Mouse (Mus musculus): ENCODE measurements around the gene Muc3a. TPM values are rescaled to one million over a fixed set of nuclear protein-coding genes. Genes with fewer than 3 reads are reported as not detected.

Gene Muc3a
- 0.52 TPM for polyA plus RNA-seq (2014; fragmentation: Illumina TruSeq; extraction: RNeasy Lipid Tissue Mini Kit (QIAGEN cat#74804); ENCODE audit: low read depth, low replicate concordance)

DNA sequence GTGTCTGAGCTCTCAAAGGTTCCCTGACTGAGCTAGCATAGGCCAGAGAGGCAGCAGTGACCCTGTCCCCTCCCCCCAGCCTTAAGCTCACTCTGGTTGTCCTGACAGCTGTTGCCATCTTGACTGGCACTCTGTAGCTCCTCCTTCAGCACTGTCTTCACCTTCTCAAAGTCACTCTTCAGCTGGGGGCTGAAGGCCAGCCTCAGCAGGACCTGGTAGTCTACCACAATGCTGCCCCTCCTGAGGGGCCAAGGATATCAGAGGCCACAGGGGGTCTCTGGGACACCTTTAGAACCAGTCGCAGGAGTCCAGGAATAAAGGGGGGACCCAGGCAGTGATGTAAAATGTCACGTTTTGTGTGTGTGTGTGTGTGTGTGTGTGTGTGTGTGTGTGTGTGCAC, at the start of gene Muc3a:
Muc3a (minus strand) TSS at position 101 of the 400 bp plus-strand sequence.

Other genes starting within 250 kb of the Muc3a start
- 27.0 TPM for gene Cldn15, start 245.8 kb downstream of the Muc3a start, polyA plus RNA-seq (2014; fragmentation: Illumina TruSeq; extraction: RNeasy Lipid Tissue Mini Kit (QIAGEN cat#74804); ENCODE audit: low read depth, low replicate concordance)
- 48.1 TPM for gene Plod3, start 225.4 kb downstream of the Muc3a start, polyA plus RNA-seq (2014; fragmentation: Illumina TruSeq; extraction: RNeasy Lipid Tissue Mini Kit (QIAGEN cat#74804); ENCODE audit: low read depth, low replicate concordance)
- gene Znhit1, start 224.4 kb downstream of the Muc3a start, polyA plus RNA-seq (2014; fragmentation: Illumina TruSeq; extraction: RNeasy Lipid Tissue Mini Kit (QIAGEN cat#74804); ENCODE audit: low read depth, low replicate concordance), result 55.9 TPM
- not detected for gene Vgf, start 186.0 kb downstream of the Muc3a start, polyA plus RNA-seq (2014; fragmentation: Illumina TruSeq; extraction: RNeasy Lipid Tissue Mini Kit (QIAGEN cat#74804); ENCODE audit: low read depth, low replicate concordance)
- 63.5 TPM for gene Ap1s1, start 166.3 kb downstream of the Muc3a start, polyA plus RNA-seq (2014; fragmentation: Illumina TruSeq; extraction: RNeasy Lipid Tissue Mini Kit (QIAGEN cat#74804); ENCODE audit: low read depth, low replicate concordance)
- 7.4 TPM for gene Serpine1, start 140.1 kb downstream of the Muc3a start, polyA plus RNA-seq (2014; fragmentation: Illumina TruSeq; extraction: RNeasy Lipid Tissue Mini Kit (QIAGEN cat#74804); ENCODE audit: low read depth, low replicate concordance)
- 12.5 TPM for gene Trim56, start 96.2 kb downstream of the Muc3a start, polyA plus RNA-seq (2014; fragmentation: Illumina TruSeq; extraction: RNeasy Lipid Tissue Mini Kit (QIAGEN cat#74804); ENCODE audit: low read depth, low replicate concordance)
- gene Muc3, start 63.1 kb downstream of the Muc3a start, polyA plus RNA-seq (2014; fragmentation: Illumina TruSeq; extraction: RNeasy Lipid Tissue Mini Kit (QIAGEN cat#74804); ENCODE audit: low read depth, low replicate concordance), result 0.58 TPM
- 0.71 TPM for gene Ache, start 75.1 kb upstream of the Muc3a start, polyA plus RNA-seq (2014; fragmentation: Illumina TruSeq; extraction: RNeasy Lipid Tissue Mini Kit (QIAGEN cat#74804); ENCODE audit: low read depth, low replicate concordance)
- gene Ufsp1, start 82.2 kb upstream of the Muc3a start, polyA plus RNA-seq (2014; fragmentation: Illumina TruSeq; extraction: RNeasy Lipid Tissue Mini Kit (QIAGEN cat#74804); ENCODE audit: low read depth, low replicate concordance), result 9.6 TPM
- gene Srrt, start 95.3 kb upstream of the Muc3a start, polyA plus RNA-seq (2014; fragmentation: Illumina TruSeq; extraction: RNeasy Lipid Tissue Mini Kit (QIAGEN cat#74804); ENCODE audit: low read depth, low replicate concordance), result 161 TPM
- 35.0 TPM for gene Trip6, start 102.0 kb upstream of the Muc3a start, polyA plus RNA-seq (2014; fragmentation: Illumina TruSeq; extraction: RNeasy Lipid Tissue Mini Kit (QIAGEN cat#74804); ENCODE audit: low read depth, low replicate concordance)
- gene Slc12a9, start 121.2 kb upstream of the Muc3a start, polyA plus RNA-seq (2014; fragmentation: Illumina TruSeq; extraction: RNeasy Lipid Tissue Mini Kit (QIAGEN cat#74804); ENCODE audit: low read depth, low replicate concordance), result 15.5 TPM
- gene Ephb4, start 137.7 kb upstream of the Muc3a start, polyA plus RNA-seq (2014; fragmentation: Illumina TruSeq; extraction: RNeasy Lipid Tissue Mini Kit (QIAGEN cat#74804); ENCODE audit: low read depth, low replicate concordance), result 15.4 TPM

Data from adipose tissue, adult 10 weeks (tissue).